Mouse (Mus musculus): ENCODE measurements around the gene Uts2b. TPM values are rescaled to one million over a fixed set of nuclear protein-coding genes. Genes with fewer than 3 reads are reported as not detected.

Gene Uts2b
- polyA plus RNA-seq (2014; fragmentation: Nextera tagmentation; extraction: Ambion mirVana), result 0.34 and 0.49 TPM in 2 replicates

- ATAC-seq (ENCODE audit: low read depth), result no peak
Measured at GRCm38 (mm10) chr16:27370191-27370590, at the start of gene Uts2b. Gene Uts2b, minus strand, starts transcription at chr16:27370239.

GRCm38 (mm10) chr16:27417632-27418031 is 47.6 kb upstream of the Uts2b start:
- Histone ChIP-seq H3K9ac (ENCODE audit: low read depth, low read length) (no peak overlapping the region), H3K9me3 (ENCODE audit: control insufficient read depth, low read length) (peaks cover 11% of the 10 kb centered on the region; the same call in 1 of the 2 replicates), H3K27me3 (replicated peaks; ENCODE audit: control insufficient read depth, insufficient read depth, low read length) (no peaks in the 10 kb centered on the region), H3K4me1 (ENCODE audit: control insufficient read depth, insufficient read depth, low read length) (no peaks in the 10 kb centered on the region), H3K4me2 (ENCODE audit: low read depth, low read length) (no peak overlapping the region), H3K36me3 (ENCODE audit: control insufficient read depth, insufficient read depth, low read length) (peaks cover 71% of the 10 kb centered on the region), H3K27ac (replicated peaks; ENCODE audit: low read depth, low read length) (no peak overlapping the region), H3K4me3 (ENCODE audit: low read depth, low read length) (no peak overlapping the region)
- no peak for ATAC-seq (ENCODE audit: low read depth)
- 88% methylated on average over 3 of the region's 3 CpGs for WGBS
- DNase-seq (ENCODE audit: low spot score), result no peak

More at GRCm38 (mm10) chr16:27370191-27370590, at the start of gene Uts2b:
- WGBS, result 63% methylated on average over 8 of the region's 8 CpGs
- no peak for DNase-seq (ENCODE audit: low spot score)
- H3K4me1 ChIP-seq (ENCODE audit: control insufficient read depth, insufficient read depth, low read length), result no peaks in the 10 kb centered on the region
- no peaks in the 10 kb centered on the region for H3K27me3 ChIP-seq (replicated peaks; ENCODE audit: control insufficient read depth, insufficient read depth, low read length)
- no peak within 1 kb of the TSS for H3K27ac ChIP-seq (replicated peaks; ENCODE audit: low read depth, low read length)
- no peak within 1 kb of the TSS for H3K4me3 ChIP-seq (ENCODE audit: low read depth, low read length)
- H3K36me3 ChIP-seq (ENCODE audit: control insufficient read depth, insufficient read depth, low read length), result no peaks in the 10 kb centered on the region
- H3K9me3 ChIP-seq (ENCODE audit: control insufficient read depth, low read length), result no peaks in the 10 kb centered on the region
- no peak within 1 kb of the TSS for H3K4me2 ChIP-seq (ENCODE audit: low read depth, low read length)
- H3K9ac ChIP-seq (ENCODE audit: low read depth, low read length), result no peak within 1 kb of the TSS

GRCm38 (mm10) chr16:27416937-27417584 is 47.0 kb upstream of the Uts2b start:
- peaks cover 66% of the 10 kb centered on the region for H3K36me3 ChIP-seq (ENCODE audit: control insufficient read depth, insufficient read depth, low read length)
- DNase-seq (ENCODE audit: low spot score) (peak; percentile 27), ATAC-seq (ENCODE audit: low read depth) (no peak)
- H3K4me2 ChIP-seq (ENCODE audit: low read depth, low read length), result no peak overlapping the region
- no peaks in the 10 kb centered on the region for H3K4me1 ChIP-seq (ENCODE audit: control insufficient read depth, insufficient read depth, low read length)
- no peak overlapping the region for H3K4me3 ChIP-seq (ENCODE audit: low read depth, low read length)
- WGBS, result 86% methylated on average over 6 of the region's 6 CpGs
- 0 out of 2 replicates have a peak, but pooled peaks cover 6% of the 10 kb centered on the region for H3K9me3 ChIP-seq (ENCODE audit: control insufficient read depth, low read length)
- no peak overlapping the region for H3K27ac ChIP-seq (replicated peaks; ENCODE audit: low read depth, low read length)
- H3K9ac ChIP-seq (ENCODE audit: low read depth, low read length), result no peak overlapping the region
- no peaks in the 10 kb centered on the region for H3K27me3 ChIP-seq (replicated peaks; ENCODE audit: control insufficient read depth, insufficient read depth, low read length)

- H3K4me2 ChIP-seq (ENCODE audit: low read depth, low read length), result no peak overlapping the region
- H3K4me1 ChIP-seq (ENCODE audit: control insufficient read depth, insufficient read depth, low read length), result no peaks in the 10 kb centered on the region
- no peak for DNase-seq (ENCODE audit: low spot score)
- no peak for ATAC-seq (ENCODE audit: low read depth)
- no peaks in the 10 kb centered on the region for H3K9me3 ChIP-seq (ENCODE audit: control insufficient read depth, low read length)
- no peak overlapping the region for H3K4me3 ChIP-seq (ENCODE audit: low read depth, low read length)
- peaks cover 25% of the 10 kb centered on the region for H3K36me3 ChIP-seq (ENCODE audit: control insufficient read depth, insufficient read depth, low read length)
- no peaks in the 10 kb centered on the region for H3K27me3 ChIP-seq (replicated peaks; ENCODE audit: control insufficient read depth, insufficient read depth, low read length)
- H3K27ac ChIP-seq (replicated peaks; ENCODE audit: low read depth, low read length), result no peak overlapping the region
- no peak overlapping the region for H3K9ac ChIP-seq (ENCODE audit: low read depth, low read length)
Measured at GRCm38 (mm10) chr16:27404107-27404506, 34.1 kb upstream of the Uts2b start.

GRCm38 (mm10) chr16:27401579-27401978 is 31.5 kb upstream of the Uts2b start:
- WGBS, result 78% methylated on average over 2 of the region's 2 CpGs
- no peaks in the 10 kb centered on the region for H3K27me3 ChIP-seq (replicated peaks; ENCODE audit: control insufficient read depth, insufficient read depth, low read length)

GRCm38 (mm10) chr16:27399719-27400253 is 29.7 kb upstream of the Uts2b start:
- H3K4me2 ChIP-seq (ENCODE audit: low read depth, low read length), result no peak overlapping the region
- no peak for ATAC-seq (ENCODE audit: low read depth)
- 82% methylated on average over 6 of the region's 6 CpGs for WGBS
- no peak overlapping the region for H3K9ac ChIP-seq (ENCODE audit: low read depth, low read length)
- H3K36me3 ChIP-seq (ENCODE audit: control insufficient read depth, insufficient read depth, low read length), result 0 out of 2 replicates have a peak, but pooled peaks cover 7% of the 10 kb centered on the region
- no peaks in the 10 kb centered on the region for H3K4me1 ChIP-seq (ENCODE audit: control insufficient read depth, insufficient read depth, low read length)
- H3K27ac ChIP-seq (replicated peaks; ENCODE audit: low read depth, low read length), result no peak overlapping the region
- H3K27me3 ChIP-seq (replicated peaks; ENCODE audit: control insufficient read depth, insufficient read depth, low read length), result no peaks in the 10 kb centered on the region
- DNase-seq (ENCODE audit: low spot score), result no peak
- H3K9me3 ChIP-seq (ENCODE audit: control insufficient read depth, low read length), result no peaks in the 10 kb centered on the region
- H3K4me3 ChIP-seq (ENCODE audit: low read depth, low read length), result no peak overlapping the region

More at GRCm38 (mm10) chr16:27401579-27401978, 31.5 kb upstream of the Uts2b start:
- ATAC-seq (ENCODE audit: low read depth) (no peak), DNase-seq (ENCODE audit: low spot score) (peak; percentile 33)
- H3K36me3 ChIP-seq (ENCODE audit: control insufficient read depth, insufficient read depth, low read length), result peaks cover 11% of the 10 kb centered on the region
- no peak overlapping the region for H3K4me2 ChIP-seq (ENCODE audit: low read depth, low read length)
- no peaks in the 10 kb centered on the region for H3K4me1 ChIP-seq (ENCODE audit: control insufficient read depth, insufficient read depth, low read length)
- H3K4me3 ChIP-seq (ENCODE audit: low read depth, low read length), result no peak overlapping the region
- H3K9me3 ChIP-seq (ENCODE audit: control insufficient read depth, low read length), result no peaks in the 10 kb centered on the region
- no peak overlapping the region for H3K27ac ChIP-seq (replicated peaks; ENCODE audit: low read depth, low read length)
- H3K9ac ChIP-seq (ENCODE audit: low read depth, low read length), result no peak overlapping the region

DNA sequence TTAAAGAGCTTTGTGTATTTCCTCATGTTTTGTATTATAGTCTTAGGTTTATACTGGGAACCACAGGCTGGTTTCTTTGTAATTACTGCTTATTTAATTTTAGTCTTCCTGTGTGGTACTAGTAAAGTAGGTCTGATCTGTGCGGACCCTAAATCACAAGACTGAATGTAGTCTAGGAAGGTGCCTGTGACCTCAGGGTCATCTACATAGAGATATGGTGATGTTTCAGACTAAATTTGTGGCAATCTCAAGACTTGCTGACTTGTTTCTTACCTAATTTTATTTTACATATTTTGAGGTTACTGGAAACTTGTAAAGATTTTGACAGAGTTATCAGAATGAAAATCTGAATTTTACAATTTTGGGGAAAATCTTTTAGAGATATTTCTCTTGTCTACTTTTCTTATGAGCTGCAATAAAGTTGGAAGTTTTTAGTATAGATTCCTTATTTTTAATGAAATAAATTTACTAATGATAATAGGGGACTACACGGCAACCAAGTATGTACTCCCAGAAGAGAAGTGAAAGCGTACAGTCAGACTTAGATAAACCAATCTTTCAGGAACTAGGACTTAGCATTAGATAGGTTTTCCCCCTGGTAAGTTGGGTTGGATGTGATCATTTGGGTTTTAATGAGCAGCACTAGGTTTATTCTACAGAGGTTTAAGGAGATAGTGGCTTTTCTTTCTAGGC is 29.1 kb upstream of the Uts2b start:
- Histone ChIP-seq H3K9me3 (ENCODE audit: control insufficient read depth, low read length) (no peaks in the 10 kb centered on the region), H3K9ac (ENCODE audit: low read depth, low read length) (no peak overlapping the region), H3K36me3 (ENCODE audit: control insufficient read depth, insufficient read depth, low read length) (0 out of 2 replicates have a peak, but pooled peaks cover 7% of the 10 kb centered on the region), H3K27ac (replicated peaks; ENCODE audit: low read depth, low read length) (no peak overlapping the region), H3K27me3 (replicated peaks; ENCODE audit: control insufficient read depth, insufficient read depth, low read length) (no peaks in the 10 kb centered on the region), H3K4me2 (ENCODE audit: low read depth, low read length) (no peak overlapping the region), H3K4me1 (ENCODE audit: control insufficient read depth, insufficient read depth, low read length) (no peaks in the 10 kb centered on the region), H3K4me3 (ENCODE audit: low read depth, low read length) (no peak overlapping the region)
- 83% methylated on average over 3 of the region's 3 CpGs for WGBS
- DNase-seq (ENCODE audit: low spot score) (no peak), ATAC-seq (ENCODE audit: low read depth) (no peak)

- no peak overlapping the region for H3K27ac ChIP-seq (replicated peaks; ENCODE audit: low read depth, low read length)
- no peak for ATAC-seq (ENCODE audit: low read depth)
- 85% methylated on average over 1 of the region's 1 CpGs for WGBS
- no peak overlapping the region for H3K4me3 ChIP-seq (ENCODE audit: low read depth, low read length)
- H3K9me3 ChIP-seq (ENCODE audit: control insufficient read depth, low read length), result no peaks in the 10 kb centered on the region
- no peak for DNase-seq (ENCODE audit: low spot score)
- no peaks in the 10 kb centered on the region for H3K27me3 ChIP-seq (replicated peaks; ENCODE audit: control insufficient read depth, insufficient read depth, low read length)
- 0 out of 2 replicates have a peak, but pooled peaks cover 7% of the 10 kb centered on the region for H3K36me3 ChIP-seq (ENCODE audit: control insufficient read depth, insufficient read depth, low read length)
- no peak overlapping the region for H3K4me2 ChIP-seq (ENCODE audit: low read depth, low read length)
- 0 out of 2 replicates have a peak, but pooled peaks cover under 1% of the 10 kb centered on the region for H3K4me1 ChIP-seq (ENCODE audit: control insufficient read depth, insufficient read depth, low read length)
- no peak overlapping the region for H3K9ac ChIP-seq (ENCODE audit: low read depth, low read length)
Measured at GRCm38 (mm10) chr16:27396951-27397350, 26.9 kb upstream of the Uts2b start.

Measured in embryonic facial prominence, embryonic 14.5 days (tissue).